Mouse (Mus musculus): ENCODE results near the gene Atp8b2. TPM values are rescaled to one million over a fixed set of nuclear protein-coding genes. Genes with fewer than 3 reads are reported as not detected.

Gene Atp8b2
- 5.3 TPM for polyA plus RNA-seq (2014; fragmentation: Illumina TruSeq; extraction: RNeasy Lipid Tissue Mini Kit (QIAGEN cat#74804); ENCODE audit: low read depth, low replicate concordance)

DNA sequence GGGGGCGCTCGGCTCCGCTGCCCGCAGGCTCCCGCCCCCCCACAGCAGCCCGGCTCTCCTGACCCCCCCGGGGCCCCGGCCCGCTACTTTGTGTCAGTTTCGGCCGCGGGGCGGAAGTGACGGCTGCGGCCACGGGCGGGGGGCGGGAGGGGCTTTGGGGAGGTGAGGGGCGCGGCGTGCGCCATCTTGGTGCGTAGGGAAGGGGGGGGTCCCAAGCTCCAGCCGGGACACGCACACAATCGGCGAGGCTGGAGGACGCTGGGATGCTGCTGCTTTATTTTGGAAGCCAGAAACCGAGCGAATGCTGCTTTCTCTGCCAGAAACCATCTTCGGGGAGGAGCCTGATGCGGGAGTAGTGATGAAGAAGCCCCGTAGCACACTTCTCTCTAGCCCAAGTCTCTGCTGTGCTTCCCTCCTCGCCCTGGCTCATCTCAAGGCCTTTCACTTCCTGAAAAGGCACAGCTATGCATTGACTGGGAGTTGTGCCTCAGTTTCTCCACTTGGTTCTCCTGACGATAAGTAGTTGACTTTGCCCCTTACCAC lies at the start of gene Atp8b2:
Gene Atp8b2, minus strand, starts transcription at position 288 of the 543 bp plus-strand sequence.

DNA sequence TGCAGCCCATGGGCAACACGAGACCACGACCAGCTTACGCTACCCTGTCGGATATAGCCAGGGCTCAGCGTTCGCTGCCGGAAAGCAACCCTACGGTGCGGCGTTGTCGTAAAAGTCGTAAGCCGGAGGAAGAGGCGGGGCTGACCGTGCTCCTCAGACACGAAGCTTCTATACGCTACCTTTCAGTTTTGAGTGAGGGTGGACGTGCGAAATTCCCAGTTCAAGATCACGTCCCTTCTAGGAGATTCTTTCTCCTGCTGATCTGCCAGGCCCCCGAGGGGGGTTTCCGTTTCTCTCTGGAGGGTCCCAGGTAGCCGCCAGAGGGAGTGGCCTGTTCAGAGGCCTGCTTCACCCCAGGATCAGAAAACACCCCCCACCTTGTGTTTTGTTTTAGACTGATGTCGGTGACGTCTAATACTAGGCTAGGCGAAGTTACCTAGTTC lies 35.3 kb upstream of the Atp8b2 start, which contains the start of gene Hax1:
Gene Hax1, minus strand, starts transcription at position 169 of the 443 bp plus-strand sequence.

DNA sequence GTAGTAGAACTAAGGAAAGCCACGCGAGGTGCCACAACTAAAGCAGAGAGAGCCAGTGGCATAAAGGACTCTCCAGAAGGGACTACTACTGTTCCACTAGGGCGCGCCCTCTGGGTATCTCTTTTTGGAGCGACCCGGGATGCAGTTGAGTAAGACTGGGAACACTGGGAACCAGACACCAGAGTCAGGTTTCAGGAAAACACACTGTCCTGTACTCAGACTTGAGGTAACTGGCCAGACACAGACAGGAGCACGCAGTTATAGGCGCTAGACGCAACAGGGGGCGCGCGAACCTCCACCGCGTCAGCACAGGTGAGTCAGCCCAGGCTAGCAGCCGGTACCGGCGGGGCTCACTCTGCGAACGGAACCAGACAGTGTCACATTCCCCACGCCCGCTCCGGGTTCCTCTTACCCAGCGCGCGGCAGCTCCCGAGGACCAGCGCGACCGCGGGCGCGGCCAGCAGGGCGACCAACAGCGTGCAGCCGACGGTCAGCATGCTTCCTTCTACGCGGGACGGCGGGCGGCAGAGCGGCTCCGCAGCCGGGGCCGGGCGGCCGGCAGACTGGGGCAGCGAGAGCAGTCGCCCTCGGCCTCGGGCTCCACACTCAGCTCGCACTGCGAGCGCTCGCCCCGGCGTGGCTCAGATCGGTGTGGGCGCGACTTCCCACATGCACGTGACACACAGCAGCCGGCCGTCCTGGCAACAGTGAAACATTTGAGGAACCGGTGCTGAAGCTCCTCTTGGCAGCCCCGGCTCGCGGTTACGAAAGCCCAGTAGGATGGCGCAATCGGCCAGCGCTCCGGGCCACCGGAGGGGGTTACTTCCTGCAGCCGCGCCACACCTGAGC lies 50.5 kb downstream of the Atp8b2 start, which contains the start of gene Il6ra:
Gene Il6ra, minus strand, starts transcription at position 654 of the 849 bp plus-strand sequence.

Other genes with a start within 250 kb of the Atp8b2 start
- gene Adar, start 248.5 kb downstream of the Atp8b2 start, polyA plus RNA-seq (2014; fragmentation: Illumina TruSeq; extraction: RNeasy Lipid Tissue Mini Kit (QIAGEN cat#74804); ENCODE audit: low read depth, low replicate concordance), result 2.1 TPM
- 0.36 TPM for gene Chrnb2, start 198.9 kb downstream of the Atp8b2 start, polyA plus RNA-seq (2014; fragmentation: Illumina TruSeq; extraction: RNeasy Lipid Tissue Mini Kit (QIAGEN cat#74804); ENCODE audit: low read depth, low replicate concordance)
- 73.6 TPM for gene Ube2q1, start 189.9 kb downstream of the Atp8b2 start, polyA plus RNA-seq (2014; fragmentation: Illumina TruSeq; extraction: RNeasy Lipid Tissue Mini Kit (QIAGEN cat#74804); ENCODE audit: low read depth, low replicate concordance)
- gene She, start 132.1 kb downstream of the Atp8b2 start, polyA plus RNA-seq (2014; fragmentation: Illumina TruSeq; extraction: RNeasy Lipid Tissue Mini Kit (QIAGEN cat#74804); ENCODE audit: low read depth, low replicate concordance), result 7.2 TPM
- 1.5 TPM for gene Il6ra, start 50.3 kb downstream of the Atp8b2 start, polyA plus RNA-seq (2014; fragmentation: Illumina TruSeq; extraction: RNeasy Lipid Tissue Mini Kit (QIAGEN cat#74804); ENCODE audit: low read depth, low replicate concordance)
- gene Hax1, start 35.3 kb upstream of the Atp8b2 start, polyA plus RNA-seq (2014; fragmentation: Illumina TruSeq; extraction: RNeasy Lipid Tissue Mini Kit (QIAGEN cat#74804); ENCODE audit: low read depth, low replicate concordance), result 123 TPM
- gene 4933434E20Rik, start 88.1 kb upstream of the Atp8b2 start, polyA plus RNA-seq (2014; fragmentation: Illumina TruSeq; extraction: RNeasy Lipid Tissue Mini Kit (QIAGEN cat#74804); ENCODE audit: low read depth, low replicate concordance), result 116 TPM
- 76.3 TPM for gene Ubap2l, start 89.1 kb upstream of the Atp8b2 start, polyA plus RNA-seq (2014; fragmentation: Illumina TruSeq; extraction: RNeasy Lipid Tissue Mini Kit (QIAGEN cat#74804); ENCODE audit: low read depth, low replicate concordance)
- 118 TPM for gene Tpm3, start 109.1 kb upstream of the Atp8b2 start, polyA plus RNA-seq (2014; fragmentation: Illumina TruSeq; extraction: RNeasy Lipid Tissue Mini Kit (QIAGEN cat#74804); ENCODE audit: low read depth, low replicate concordance)
- gene Nup210l, start 140.6 kb upstream of the Atp8b2 start, polyA plus RNA-seq (2014; fragmentation: Illumina TruSeq; extraction: RNeasy Lipid Tissue Mini Kit (QIAGEN cat#74804); ENCODE audit: low read depth, low replicate concordance), result 0.12 TPM